Mouse (Mus musculus) heart, embryonic 16.5 days (tissue): ENCODE measurements around the gene Iqgap2. TPM values are rescaled to one million over a fixed set of nuclear protein-coding genes. Genes with fewer than 3 reads are reported as not detected.

Experiments
- ATAC-seq: fragments of 200-750 bp; cut with Nextera tagmentation; replicated peaks from 2 replicates; pipeline ENCODE4 v1.8.0; 2017; ENCODE audit warnings: moderate number of reproducible peaks; ENCODE audit not compliant: insufficient read depth, low FRiP score; ENCODE audit errors: extremely low read depth
- H3K27ac ChIP-seq: fragments of 300-500 bp; sonication (generic); 2 replicates; pipeline ENCODE4 v1.5.1; 2014; ENCODE audit warnings: mild to moderate bottlenecking, low read length, control low read depth, moderate library complexity
- H3K27me3 ChIP-seq: fragments of 300-500 bp; sonication (generic); 2 replicates; pipeline ENCODE4 v1.6.1; 2014; ENCODE audit warnings: low read length, mixed read lengths; ENCODE audit not compliant: control insufficient read depth, insufficient read depth
- H3K36me3 ChIP-seq: fragments of 300-500 bp; sonication (generic); 2 replicates; pipeline ENCODE4 v1.6.1; 2014; ENCODE audit not compliant: control insufficient read depth, insufficient read depth
- H3K4me1 ChIP-seq: fragments of 300-500 bp; sonication (generic); 2 replicates; pipeline ENCODE4 v1.6.1; 2014; ENCODE audit warnings: low read length, mixed read lengths; ENCODE audit not compliant: control insufficient read depth, insufficient read depth
- H3K4me2 ChIP-seq: fragments of 300-500 bp; sonication (generic); 2 replicates; pipeline ENCODE4 v1.6.1; 2014; ENCODE audit warnings: low read depth, mild to moderate bottlenecking, control low read depth, low read length
- H3K4me3 ChIP-seq: fragments of 300-500 bp; sonication (generic); 2 replicates; pipeline ENCODE4 v1.5.1; 2014; ENCODE audit warnings: mild to moderate bottlenecking, control low read depth, low read length
- H3K9ac ChIP-seq: fragments of 300-500 bp; sonication (generic); 2 replicates; pipeline ENCODE4 v1.6.1; 2014; ENCODE audit warnings: low read length, control low read depth
- H3K9me3 ChIP-seq: fragments of 300-500 bp; sonication (generic); replicated peaks from 2 replicates; pipeline ENCODE4 v1.6.1; 2016; ENCODE audit warnings: low read length; ENCODE audit not compliant: control insufficient read depth
- WGBS: fragments of 180-500 bp; shearing (Covaris S2); extraction: QIAGEN DNeasy Blood & Tissue Kit; methylation state at CpG from one replicate; pipeline ENCODE4 v1.1.7; 2014; 5-methylcytosine and 5-hydroxymethylcytosine counted together
- polyA plus RNA-seq: library from polyadenylated mRNA; unstranded; fragments of >200 nt; fragmentation: Nextera tagmentation; extraction: Ambion mirVana; gene quantifications from 2 replicates; pipeline ENCODE4 v1.2.1, GENCODE M21; 2015

The Iqgap2 gene
- polyA plus RNA-seq, 1 experiment from 2014 or later, result 4.6 TPM

DNA sequence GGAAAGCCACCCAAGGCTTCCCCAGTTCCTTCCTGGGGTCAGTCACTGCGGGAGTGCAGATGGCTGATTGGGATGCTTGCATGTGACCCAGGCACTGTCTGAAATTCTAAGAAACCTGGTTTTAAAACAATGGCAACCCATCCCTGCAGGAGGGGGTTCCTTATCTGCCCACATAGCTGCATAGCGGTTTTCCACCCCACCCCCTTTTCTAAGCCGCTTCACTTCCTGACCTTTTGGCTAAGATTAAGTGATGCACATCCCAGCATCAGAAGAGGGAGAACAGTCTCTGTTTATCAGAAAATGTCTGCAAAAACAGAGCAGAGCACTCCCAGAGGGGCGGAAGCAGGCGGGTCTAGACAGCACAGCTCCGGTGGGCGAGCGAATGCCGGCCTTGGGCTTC lies 234.6 kb downstream of the Iqgap2 start:
- Histone ChIP-seq H3K9me3 (no peaks in the 10 kb centered on the region), H3K27me3 (no peaks in the 10 kb centered on the region), H3K36me3 (no peaks in the 10 kb centered on the region), H3K4me2 (no peak overlapping the region), H3K4me3 (no peak overlapping the region), H3K4me1 (peaks cover 13% of the 10 kb centered on the region), H3K9ac (no peak overlapping the region), H3K27ac (peak overlapping the region; percentile 57)
- peak; percentile 45; the same call in 1 of the 2 replicates for ATAC-seq
- 40% methylated on average over 9 of the region's 9 CpGs for WGBS

DNA sequence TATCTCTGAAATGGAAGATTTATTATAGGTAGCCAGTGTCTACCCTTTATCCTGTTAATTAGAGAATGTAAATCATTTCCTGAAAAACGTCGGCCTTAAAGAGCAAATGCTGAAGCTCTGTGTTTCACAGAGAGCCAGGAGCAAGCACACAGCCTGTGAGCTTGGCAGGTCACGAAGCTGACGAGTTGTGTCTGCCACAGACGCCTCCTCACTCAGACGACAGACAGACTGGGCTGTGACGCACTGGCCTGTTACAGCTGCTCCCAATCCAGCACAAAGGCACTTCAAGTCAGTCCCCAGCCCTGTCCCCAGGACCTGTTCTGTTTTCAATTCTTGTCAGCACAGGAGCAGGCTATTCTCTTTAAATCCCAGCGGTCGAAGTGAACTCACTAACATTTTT lies 236.4 kb downstream of the Iqgap2 start:
- ATAC-seq, result peak; percentile 83
- H3K4me3 ChIP-seq, result no peak overlapping the region
- no peak overlapping the region for H3K9ac ChIP-seq
- H3K9me3 ChIP-seq, result no peaks in the 10 kb centered on the region
- H3K4me2 ChIP-seq, result peak overlapping the region; percentile 3; the same call in 1 of the 2 replicates
- peaks cover 13% of the 10 kb centered on the region for H3K4me1 ChIP-seq
- 16% methylated on average over 9 of the region's 9 CpGs for WGBS
- H3K36me3 ChIP-seq, result no peaks in the 10 kb centered on the region
- no peaks in the 10 kb centered on the region for H3K27me3 ChIP-seq
- H3K27ac ChIP-seq, result peak overlapping the region; percentile 43

DNA sequence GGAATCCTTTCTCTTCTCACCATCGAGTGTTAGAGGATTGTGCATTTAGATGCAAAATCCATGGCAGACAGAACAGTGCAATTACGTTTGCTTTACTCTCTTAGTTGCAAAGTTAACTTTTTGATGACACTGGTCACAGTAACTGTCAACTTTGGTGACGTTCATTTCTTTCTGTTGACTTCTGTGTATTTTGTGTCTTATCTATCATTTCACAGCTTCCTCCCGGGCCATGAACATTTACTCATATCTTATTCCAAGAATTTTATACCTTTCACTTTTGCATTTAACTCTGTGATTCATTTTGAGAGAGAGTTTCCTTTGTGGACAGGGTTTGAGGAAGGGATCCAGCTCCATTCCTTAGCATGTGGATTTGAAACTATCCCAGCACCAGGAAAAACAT lies 238.0 kb downstream of the Iqgap2 start:
- no peak overlapping the region for H3K27ac ChIP-seq
- WGBS, result 58% methylated on average over 4 of the region's 4 CpGs
- no peak for ATAC-seq
- no peaks in the 10 kb centered on the region for H3K36me3 ChIP-seq
- peaks cover 10% of the 10 kb centered on the region for H3K4me1 ChIP-seq
- H3K27me3 ChIP-seq, result no peaks in the 10 kb centered on the region
- H3K4me2 ChIP-seq, result no peak overlapping the region
- no peak overlapping the region for H3K9ac ChIP-seq
- H3K9me3 ChIP-seq, result no peaks in the 10 kb centered on the region
- H3K4me3 ChIP-seq, result no peak overlapping the region

DNA sequence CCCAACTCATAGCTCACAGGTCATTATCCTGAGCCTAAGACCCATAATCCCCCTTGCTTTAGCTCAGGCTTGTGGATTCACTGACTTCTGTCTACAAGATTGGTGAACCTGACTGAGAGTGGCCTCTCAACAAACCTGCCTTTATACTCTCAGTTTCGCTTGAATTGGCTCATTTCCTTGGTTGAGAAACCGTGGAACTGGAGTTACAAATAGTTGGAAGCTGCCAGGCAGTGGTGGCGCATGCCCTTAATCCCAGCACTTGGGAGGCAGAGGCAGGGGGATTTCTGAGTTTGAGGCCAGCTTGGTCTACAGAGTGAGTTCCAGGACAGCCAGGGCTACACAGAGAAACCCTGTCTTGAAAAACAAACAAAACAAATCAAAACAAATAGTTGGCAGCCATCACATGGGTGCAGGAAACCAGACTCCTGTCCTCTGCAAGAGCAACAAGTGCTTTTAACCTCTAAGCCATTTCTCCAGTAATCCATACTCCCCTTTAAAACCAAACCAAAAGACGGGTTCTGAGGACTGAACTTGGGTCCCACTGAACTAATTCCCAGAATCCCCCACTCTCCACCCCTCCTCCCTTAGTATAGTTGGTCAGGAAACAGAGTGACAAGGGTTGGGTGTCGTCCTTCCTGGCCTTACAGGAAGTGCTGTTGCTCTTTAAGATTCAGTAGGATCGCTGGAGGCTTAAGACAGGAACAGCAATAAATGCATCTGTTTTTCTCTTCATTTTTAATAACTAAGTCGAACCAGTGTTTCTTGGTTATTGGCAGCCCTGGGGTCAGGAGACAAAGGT lies 239.7 kb downstream of the Iqgap2 start:
- H3K27me3 ChIP-seq, result no peaks in the 10 kb centered on the region
- H3K4me1 ChIP-seq, result peaks cover 7% of the 10 kb centered on the region; the same call in 1 of the 2 replicates
- H3K4me2 ChIP-seq, result no peak overlapping the region
- no peak overlapping the region for H3K27ac ChIP-seq
- no peaks in the 10 kb centered on the region for H3K9me3 ChIP-seq
- H3K36me3 ChIP-seq, result no peaks in the 10 kb centered on the region
- ATAC-seq, result no peak
- no peak overlapping the region for H3K9ac ChIP-seq
- H3K4me3 ChIP-seq, result no peak overlapping the region
- WGBS, result 65% methylated on average over 7 of the region's 7 CpGs

DNA sequence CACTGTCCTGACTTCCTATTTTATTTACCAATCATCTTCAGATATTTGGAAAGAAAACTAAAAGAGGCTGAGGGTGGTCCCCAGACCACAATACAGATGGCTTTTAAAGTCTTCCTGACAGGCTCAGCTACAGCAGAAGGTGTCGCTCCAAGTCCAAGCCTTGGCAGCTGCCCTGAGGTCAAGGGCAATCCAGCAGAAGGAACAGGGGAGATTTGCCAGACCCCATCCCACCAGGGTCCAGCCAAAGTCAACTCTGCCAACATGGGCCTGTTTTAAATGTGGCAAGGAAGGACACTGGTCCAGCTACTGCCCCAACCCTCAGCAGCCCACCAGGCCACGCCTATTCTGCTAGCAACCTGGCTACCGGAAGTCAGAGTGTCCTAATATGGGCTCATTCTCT lies 241.8 kb downstream of the Iqgap2 start:
- no peak overlapping the region for H3K9ac ChIP-seq
- H3K36me3 ChIP-seq, result no peaks in the 10 kb centered on the region
- WGBS, result 83% methylated on average over 3 of the region's 3 CpGs
- 0 out of 2 replicates have a peak, but pooled peaks cover 3% of the 10 kb centered on the region for H3K4me1 ChIP-seq
- ATAC-seq, result no peak
- H3K27me3 ChIP-seq, result no peaks in the 10 kb centered on the region
- H3K4me2 ChIP-seq, result no peak overlapping the region
- no peak overlapping the region for H3K27ac ChIP-seq
- no peak overlapping the region for H3K4me3 ChIP-seq
- H3K9me3 ChIP-seq, result no peaks in the 10 kb centered on the region

DNA sequence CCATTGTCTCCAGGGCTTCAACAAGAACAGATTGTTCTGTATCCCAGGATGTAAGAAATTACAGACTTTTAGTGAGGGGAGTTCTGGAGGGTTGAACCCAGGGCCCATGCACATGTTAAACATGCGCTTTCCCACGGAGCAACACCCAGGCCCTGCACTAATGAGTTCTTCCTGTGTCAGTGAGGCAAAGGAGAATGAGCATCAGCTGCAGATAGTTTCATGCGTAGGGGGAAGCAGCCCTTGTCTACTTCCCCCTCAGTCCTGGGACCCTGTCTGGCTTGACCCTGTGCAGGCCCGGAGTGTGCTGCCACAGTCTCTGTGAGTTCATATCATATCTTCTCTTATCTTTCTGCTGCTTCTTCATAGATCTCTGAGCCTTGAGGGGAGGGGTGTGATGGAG lies 244.5 kb downstream of the Iqgap2 start:
- WGBS, result 59% methylated on average over 4 of the region's 4 CpGs
- H3K36me3 ChIP-seq, result no peaks in the 10 kb centered on the region
- H3K9me3 ChIP-seq, result no peaks in the 10 kb centered on the region
- no peak overlapping the region for H3K4me3 ChIP-seq
- H3K27me3 ChIP-seq, result no peaks in the 10 kb centered on the region
- no peak overlapping the region for H3K9ac ChIP-seq
- H3K4me1 ChIP-seq, result peaks cover 9% of the 10 kb centered on the region
- ATAC-seq, result no peak
- peak overlapping the region; percentile 56; the same call in 1 of the 2 replicates for H3K27ac ChIP-seq
- H3K4me2 ChIP-seq, result no peak overlapping the region

DNA sequence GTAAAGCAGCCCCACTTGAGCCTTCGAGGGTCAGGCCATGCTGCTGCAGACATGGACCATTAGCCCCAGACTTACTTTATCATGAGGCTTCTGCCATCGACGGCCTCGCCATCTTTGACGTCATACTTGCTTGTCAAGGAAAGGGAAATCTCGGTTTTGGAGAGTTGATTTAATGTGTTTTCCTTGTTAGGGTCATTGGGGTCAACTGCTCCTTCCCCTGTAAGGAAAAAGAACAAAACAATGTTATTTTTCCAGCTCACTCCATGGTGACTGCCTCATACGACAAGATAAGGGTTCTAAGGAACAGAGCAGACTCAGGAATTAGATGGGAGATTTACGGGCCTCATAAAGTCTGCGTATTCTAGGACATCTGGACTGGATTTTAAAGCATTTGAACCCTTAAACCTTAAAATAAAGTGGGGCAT lies 245.0 kb downstream of the Iqgap2 start:
- no peak overlapping the region for H3K4me3 ChIP-seq
- no peaks in the 10 kb centered on the region for H3K36me3 ChIP-seq
- ATAC-seq, result no peak; the same call in 1 of the 2 replicates
- no peak overlapping the region for H3K27ac ChIP-seq
- H3K4me1 ChIP-seq, result peaks cover 9% of the 10 kb centered on the region
- 42% methylated on average over 9 of the region's 9 CpGs for WGBS
- no peaks in the 10 kb centered on the region for H3K9me3 ChIP-seq
- no peaks in the 10 kb centered on the region for H3K27me3 ChIP-seq
- no peak overlapping the region for H3K9ac ChIP-seq
- no peak overlapping the region for H3K4me2 ChIP-seq

DNA sequence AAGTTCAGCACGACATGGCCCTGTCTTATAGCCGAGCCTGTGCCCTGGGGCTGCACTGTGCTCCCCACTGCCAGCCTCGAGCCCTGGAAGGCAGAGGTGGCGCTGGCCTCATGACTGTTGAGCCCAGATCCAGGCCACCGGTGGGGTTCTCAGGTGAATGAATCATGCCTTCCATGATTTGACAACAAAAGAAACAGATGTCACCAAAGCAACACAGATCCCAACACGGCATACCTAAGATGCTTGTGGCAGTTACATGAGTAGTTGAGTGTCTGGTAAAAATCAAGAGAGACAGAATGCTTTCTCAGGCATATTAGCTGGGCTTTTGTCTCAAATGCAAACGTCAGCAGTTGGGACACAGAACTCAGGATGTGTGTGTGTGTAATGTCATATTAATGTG lies 248.0 kb downstream of the Iqgap2 start:
- WGBS, result 32% methylated on average over 7 of the region's 7 CpGs
- H3K4me3 ChIP-seq, result no peak overlapping the region
- H3K4me1 ChIP-seq, result peaks cover 19% of the 10 kb centered on the region
- no peak overlapping the region for H3K9ac ChIP-seq
- H3K27ac ChIP-seq, result no peak overlapping the region
- H3K36me3 ChIP-seq, result no peaks in the 10 kb centered on the region
- H3K27me3 ChIP-seq, result no peaks in the 10 kb centered on the region
- no peak overlapping the region for H3K4me2 ChIP-seq
- ATAC-seq, result no peak
- H3K9me3 ChIP-seq, result no peaks in the 10 kb centered on the region

DNA sequence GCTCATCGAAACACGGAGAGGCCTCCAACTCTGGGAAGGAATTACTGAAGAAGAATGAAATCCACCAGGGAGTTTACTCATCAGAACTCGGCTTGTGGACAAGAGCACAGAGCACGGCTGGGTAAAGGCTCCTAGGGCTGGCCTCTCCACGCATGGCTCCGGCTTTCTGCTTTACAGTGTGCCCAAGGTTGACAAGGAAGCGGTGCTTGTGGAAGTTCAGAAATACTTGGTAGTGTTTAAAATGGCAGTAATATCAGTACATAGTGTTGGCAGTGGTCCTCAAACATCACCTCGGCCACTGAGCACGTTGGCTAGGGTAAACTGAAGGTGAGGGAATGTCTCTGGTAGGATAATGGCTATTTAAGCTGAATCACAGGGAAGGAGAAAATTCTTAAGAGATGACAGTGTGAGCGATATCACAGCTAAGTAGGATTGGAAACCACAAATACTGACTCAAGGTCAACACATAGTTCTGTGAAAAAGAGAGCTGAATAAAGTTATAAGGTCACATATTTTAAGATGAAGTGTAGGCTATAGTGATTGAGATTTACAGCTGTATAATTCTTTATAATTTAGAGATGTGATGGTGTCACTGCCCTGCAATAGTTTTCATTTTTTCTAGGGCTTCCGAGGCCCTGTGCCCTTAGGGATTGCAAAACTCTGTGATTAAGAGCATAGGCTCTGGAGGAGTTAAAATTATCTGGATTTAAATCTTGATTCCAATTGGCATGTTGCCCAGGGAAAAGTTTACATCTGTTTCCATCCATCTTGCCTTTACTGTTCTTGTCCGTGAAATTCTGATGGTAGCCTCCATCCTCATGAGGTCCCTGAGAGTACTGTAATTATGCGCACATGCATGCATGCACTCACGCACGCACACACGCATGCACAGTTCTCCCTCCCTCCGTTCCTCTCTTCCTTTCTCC lies 250.4 kb downstream of the Iqgap2 start:
- H3K27ac ChIP-seq, result no peak overlapping the region
- ATAC-seq, result no peak

More for the DNA sequence above, 250.4 kb downstream of the Iqgap2 start:
- Histone ChIP-seq H3K4me1 (peaks cover 23% of the 10 kb centered on the region), H3K4me3 (no peak overlapping the region), H3K4me2 (no peak overlapping the region), H3K36me3 (no peaks in the 10 kb centered on the region), H3K9ac (no peak overlapping the region), H3K27me3 (no peaks in the 10 kb centered on the region), H3K9me3 (no peaks in the 10 kb centered on the region)
- 79% methylated on average over 17 of the region's 17 CpGs for WGBS
